Mouse (Mus musculus) embryonic facial prominence, embryonic 14.5 days (tissue): ENCODE measurements around the gene Mtmr3. TPM values are rescaled to one million over a fixed set of nuclear protein-coding genes. Genes with fewer than 3 reads are reported as not detected.

Source experiments
- ATAC-seq: fragments of 200-750 bp; cut with Nextera tagmentation; 2 replicates; pipeline ENCODE4 v1.8.0; 2017; ENCODE audit warnings: low read depth, moderate number of reproducible peaks, moderate TSS enrichment
- DNase-seq: peaks from one replicate; pipeline ENCODE4 v3.0.0-alpha.2; 2015; ENCODE audit warnings: low spot score
- H3K27ac ChIP-seq: fragments of 300-500 bp; sonication (generic); replicated peaks from 2 replicates; pipeline ENCODE4 v1.5.1; 2014; ENCODE audit warnings: low read depth, mild to moderate bottlenecking, low read length, moderate library complexity
- H3K27me3 ChIP-seq: fragments of 300-500 bp; sonication (generic); replicated peaks from 2 replicates; pipeline ENCODE4 v1.6.1; 2014; ENCODE audit warnings: low read length; ENCODE audit not compliant: control insufficient read depth, insufficient read depth
- H3K36me3 ChIP-seq: fragments of 300-500 bp; sonication (generic); 2 replicates; pipeline ENCODE4 v1.6.1; 2014; ENCODE audit warnings: low read length, mixed read lengths; ENCODE audit not compliant: control insufficient read depth, insufficient read depth
- H3K4me1 ChIP-seq: fragments of 300-500 bp; sonication (generic); 2 replicates; pipeline ENCODE4 v1.6.1; 2014; ENCODE audit warnings: antibody characterized with exemption, low read length; ENCODE audit not compliant: control insufficient read depth, insufficient read depth
- H3K4me2 ChIP-seq: fragments of 300-500 bp; sonication (generic); 2 replicates; pipeline ENCODE4 v1.6.1; 2014; ENCODE audit warnings: low read depth, mild to moderate bottlenecking, low read length, moderate library complexity, mixed read lengths
- H3K4me3 ChIP-seq: fragments of 300-500 bp; sonication (generic); 2 replicates; pipeline ENCODE4 v1.5.1; 2014; ENCODE audit warnings: low read depth, mild to moderate bottlenecking, low read length
- H3K9ac ChIP-seq: fragments of 300-500 bp; sonication (generic); 2 replicates; pipeline ENCODE4 v1.6.1; 2014; ENCODE audit warnings: low read depth, mild to moderate bottlenecking, low read length, moderate library complexity, mixed read lengths
- H3K9me3 ChIP-seq: fragments of 300-500 bp; sonication (generic); 2 replicates; pipeline ENCODE4 v1.6.1; 2016; ENCODE audit warnings: low read length; ENCODE audit not compliant: control insufficient read depth
- WGBS: fragments of 180-500 bp; shearing (Covaris S2); extraction: QIAGEN DNeasy Blood & Tissue Kit; methylation state at CpG from one replicate; pipeline ENCODE4 v1.1.7; 2014; 5-methylcytosine and 5-hydroxymethylcytosine counted together
- polyA plus RNA-seq: library from polyadenylated mRNA; unstranded; fragments of >200 nt; fragmentation: Nextera tagmentation; extraction: Ambion mirVana; gene quantifications from 2 replicates; pipeline ENCODE4 v1.2.1, GENCODE M21; 2014

Mtmr3 gene
- polyA plus RNA-seq, 1 experiment from 2014 or later = 27.7 TPM

DNA sequence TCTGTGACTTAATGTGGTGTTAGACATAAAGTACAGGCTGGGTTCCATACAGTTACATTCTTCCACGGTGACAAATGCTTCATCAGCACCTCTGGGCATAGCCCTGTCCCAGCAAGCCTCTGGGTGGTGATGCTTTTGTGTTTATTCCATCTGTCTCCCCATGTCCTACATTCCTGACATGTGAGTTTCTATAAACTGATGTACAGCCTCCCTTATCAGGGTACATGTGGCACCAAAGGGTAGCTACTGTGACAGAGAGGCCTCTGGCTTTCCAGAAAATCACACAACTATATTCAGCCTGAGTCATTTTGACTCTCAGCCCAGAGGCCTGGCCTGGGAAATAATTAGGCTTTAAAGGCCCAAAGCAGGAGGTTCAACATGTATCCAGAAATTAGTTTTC lies 11.9 kb upstream of the Mtmr3 start:
- Histone ChIP-seq H3K4me1 (peaks cover 10% of the 10 kb centered on the region), H3K9me3 (no peaks in the 10 kb centered on the region), H3K27me3 (no peaks in the 10 kb centered on the region), H3K9ac (no peak overlapping the region), H3K36me3 (no peaks in the 10 kb centered on the region), H3K4me2 (no peak overlapping the region), H3K4me3 (no peak overlapping the region), H3K27ac (no peak overlapping the region)
- no peak for ATAC-seq
- DNase-seq = no peak
- 79% methylated on average over 1 of the region's 1 CpGs for WGBS

DNA sequence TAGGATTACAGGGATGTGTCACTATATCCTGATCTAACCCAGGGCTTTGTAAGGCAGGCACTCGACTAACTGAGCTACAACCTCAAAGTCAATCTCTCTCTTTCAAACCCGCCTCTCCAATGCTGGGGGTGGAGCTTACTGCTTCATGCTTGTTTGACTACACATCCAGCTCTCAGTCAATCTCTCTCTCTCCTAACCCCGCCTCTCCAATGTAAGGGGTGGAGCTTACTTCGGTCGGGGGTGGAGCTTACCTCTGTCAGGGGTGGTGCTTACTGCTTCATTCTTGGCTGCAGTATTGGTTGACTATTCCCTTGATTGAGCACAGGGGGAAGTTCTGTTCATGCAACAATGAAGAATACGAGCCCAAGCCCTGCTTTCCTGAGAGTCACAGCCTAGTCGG lies 10.8 kb upstream of the Mtmr3 start:
- no peak for ATAC-seq
- WGBS = 57% methylated on average over 7 of the region's 7 CpGs
- DNase-seq = no peak

DNA sequence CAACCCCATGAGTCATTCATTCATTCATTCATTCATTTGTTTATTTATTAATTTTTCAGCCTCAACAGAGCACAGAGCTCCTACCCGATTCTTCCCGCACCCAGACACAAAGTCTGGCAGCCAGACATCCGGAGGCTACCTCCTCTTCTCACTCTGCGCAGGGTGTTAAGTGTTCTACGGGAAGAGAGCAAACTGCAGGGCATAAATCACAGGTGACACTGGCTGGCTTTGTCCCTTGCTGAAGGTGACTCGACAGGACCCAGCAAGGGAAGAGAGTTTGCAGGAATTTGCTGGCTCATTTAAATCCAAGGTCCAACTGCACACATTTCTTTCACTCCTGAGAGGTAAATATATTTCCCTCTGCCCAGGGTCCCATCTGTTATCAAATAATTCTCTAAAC lies 9.8 kb upstream of the Mtmr3 start:
- DNase-seq = no peak
- Histone ChIP-seq H3K9ac (no peak overlapping the region), H3K4me1 (peaks cover 10% of the 10 kb centered on the region), H3K4me3 (no peak overlapping the region), H3K27ac (no peak overlapping the region), H3K9me3 (no peaks in the 10 kb centered on the region), H3K36me3 (no peaks in the 10 kb centered on the region), H3K4me2 (no peak overlapping the region), H3K27me3 (no peaks in the 10 kb centered on the region)
- no peak for ATAC-seq
- 56% methylated on average over 6 of the region's 6 CpGs for WGBS

More for the DNA sequence above, 10.8 kb upstream of the Mtmr3 start:
- no peaks in the 10 kb centered on the region for H3K36me3 ChIP-seq
- H3K9me3 ChIP-seq = no peaks in the 10 kb centered on the region
- H3K4me1 ChIP-seq = peaks cover 10% of the 10 kb centered on the region
- H3K4me2 ChIP-seq = no peak overlapping the region
- H3K27me3 ChIP-seq = no peaks in the 10 kb centered on the region
- no peak overlapping the region for H3K27ac ChIP-seq
- no peak overlapping the region for H3K4me3 ChIP-seq
- no peak overlapping the region for H3K9ac ChIP-seq

DNA sequence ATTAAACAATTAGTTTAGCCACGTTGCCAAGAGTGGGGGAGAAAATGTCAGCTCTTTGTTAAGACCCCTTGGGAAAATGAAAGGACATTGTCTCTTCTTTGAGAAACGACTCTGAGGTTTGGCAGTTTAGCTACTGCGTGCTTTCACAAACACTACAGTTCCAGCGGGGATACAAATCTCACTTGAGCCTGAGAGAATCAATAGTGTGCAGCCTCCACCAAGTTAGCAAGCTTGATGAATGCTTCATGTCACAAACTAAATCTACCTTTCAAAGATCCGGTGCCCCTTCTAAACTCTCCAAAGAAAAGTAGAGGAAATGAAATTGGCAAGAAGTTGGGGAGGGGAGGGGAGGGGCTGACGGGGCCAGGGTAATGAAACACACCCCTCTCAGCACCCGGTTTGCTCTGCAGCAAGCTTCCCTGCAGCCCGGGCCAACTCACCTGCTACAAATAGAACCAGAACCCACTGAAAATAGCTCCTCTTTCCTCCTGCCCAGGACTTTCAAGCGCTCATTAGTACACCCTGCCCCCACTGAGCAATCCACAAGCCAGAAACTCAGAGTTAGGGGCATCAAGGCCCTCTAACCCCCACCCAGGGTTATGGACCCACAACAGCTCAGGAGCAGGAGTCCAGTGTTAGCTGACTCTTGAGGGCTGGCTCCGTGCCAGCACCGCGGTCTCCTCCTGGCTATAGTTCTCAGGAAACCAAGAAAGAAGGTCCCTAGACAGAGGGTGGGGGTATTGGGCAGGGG lies 8.2 kb upstream of the Mtmr3 start:
- peaks cover 10% of the 10 kb centered on the region for H3K4me1 ChIP-seq
- H3K27ac ChIP-seq = no peak overlapping the region
- ATAC-seq (no peak), DNase-seq (no peak)
- H3K27me3 ChIP-seq = no peaks in the 10 kb centered on the region
- H3K4me2 ChIP-seq = no peak overlapping the region
- 36% methylated on average over 12 of the region's 12 CpGs for WGBS
- no peaks in the 10 kb centered on the region for H3K36me3 ChIP-seq
- no peak overlapping the region for H3K4me3 ChIP-seq
- no peak overlapping the region for H3K9ac ChIP-seq
- no peaks in the 10 kb centered on the region for H3K9me3 ChIP-seq

DNA sequence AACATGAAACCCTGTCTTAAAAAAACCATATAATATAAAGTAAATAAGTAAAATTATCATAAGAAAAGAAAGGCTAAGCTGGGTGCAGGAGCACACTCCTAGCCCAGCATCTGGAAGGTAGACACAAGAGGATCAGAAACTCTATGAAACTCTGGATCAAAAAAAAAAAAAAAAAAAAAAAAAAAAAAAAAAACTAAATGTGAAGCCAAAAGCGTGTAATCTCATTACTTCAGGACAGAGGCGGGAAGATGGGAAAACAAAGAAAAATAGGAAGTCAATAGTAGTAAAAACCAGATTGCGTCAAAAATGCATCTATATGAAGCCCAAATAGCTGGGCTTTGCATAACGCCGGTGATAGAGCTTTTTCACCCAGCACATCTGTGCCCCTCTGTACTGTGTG lies 7.2 kb upstream of the Mtmr3 start:
- Histone ChIP-seq H3K4me1 (peaks cover 10% of the 10 kb centered on the region), H3K9ac (no peak overlapping the region), H3K27me3 (no peaks in the 10 kb centered on the region), H3K4me2 (no peak overlapping the region), H3K27ac (no peak overlapping the region), H3K9me3 (no peaks in the 10 kb centered on the region), H3K4me3 (no peak overlapping the region), H3K36me3 (no peaks in the 10 kb centered on the region)
- no peak for DNase-seq
- WGBS = 71% methylated on average over 5 of the region's 5 CpGs
- ATAC-seq = no peak

DNA sequence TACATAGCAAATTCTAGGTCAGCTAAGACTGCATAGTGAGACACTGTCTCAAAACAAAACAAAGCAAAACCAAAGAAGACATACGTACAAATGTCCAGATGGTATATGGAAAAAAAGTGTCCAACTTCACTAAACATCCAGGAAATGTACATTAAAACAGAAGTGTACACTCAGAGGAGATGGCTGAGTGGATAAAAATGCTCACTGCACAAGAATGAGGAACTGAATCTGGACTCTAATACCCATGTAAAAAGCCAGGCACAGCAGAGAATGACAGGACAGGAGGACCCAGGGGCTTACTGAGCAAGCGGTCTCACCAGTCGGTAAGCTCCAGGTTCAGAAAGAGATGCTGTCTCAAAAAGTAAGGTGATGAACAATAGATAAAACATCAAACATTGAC lies 5.3 kb upstream of the Mtmr3 start:
- Histone ChIP-seq H3K9ac (no peak overlapping the region), H3K9me3 (no peaks in the 10 kb centered on the region), H3K27me3 (no peaks in the 10 kb centered on the region), H3K27ac (no peak overlapping the region), H3K4me3 (no peak overlapping the region), H3K4me2 (no peak overlapping the region), H3K36me3 (no peaks in the 10 kb centered on the region), H3K4me1 (peaks cover 13% of the 10 kb centered on the region)
- WGBS = 89% methylated on average over 3 of the region's 3 CpGs
- DNase-seq (no peak), ATAC-seq (no peak)

DNA sequence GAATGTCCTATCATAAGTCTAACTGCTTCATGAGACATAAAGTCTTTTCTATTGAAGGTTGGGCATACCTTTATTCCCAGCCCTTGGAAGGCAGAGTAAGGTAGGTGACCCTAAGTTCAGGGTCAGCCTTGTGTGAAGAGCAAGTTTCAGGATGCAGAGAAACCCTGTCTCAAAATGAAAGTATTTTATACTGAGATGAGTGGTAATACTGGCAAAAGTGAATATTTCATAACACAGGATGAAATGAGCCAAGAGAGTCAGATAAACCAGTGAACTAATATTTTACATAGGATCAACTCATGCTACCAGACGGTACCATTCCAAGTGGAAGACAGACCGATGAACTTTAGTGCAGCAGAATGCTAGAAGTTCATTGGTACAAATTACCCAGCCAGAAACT lies 3.7 kb upstream of the Mtmr3 start:
- Histone ChIP-seq H3K9ac (no peak overlapping the region), H3K27ac (no peak overlapping the region), H3K4me3 (no peak overlapping the region), H3K36me3 (no peaks in the 10 kb centered on the region), H3K4me1 (peaks cover 14% of the 10 kb centered on the region), H3K9me3 (no peaks in the 10 kb centered on the region), H3K4me2 (no peak overlapping the region), H3K27me3 (no peaks in the 10 kb centered on the region)
- WGBS = 84% methylated on average over 2 of the region's 2 CpGs
- DNase-seq = no peak
- ATAC-seq = no peak

DNA sequence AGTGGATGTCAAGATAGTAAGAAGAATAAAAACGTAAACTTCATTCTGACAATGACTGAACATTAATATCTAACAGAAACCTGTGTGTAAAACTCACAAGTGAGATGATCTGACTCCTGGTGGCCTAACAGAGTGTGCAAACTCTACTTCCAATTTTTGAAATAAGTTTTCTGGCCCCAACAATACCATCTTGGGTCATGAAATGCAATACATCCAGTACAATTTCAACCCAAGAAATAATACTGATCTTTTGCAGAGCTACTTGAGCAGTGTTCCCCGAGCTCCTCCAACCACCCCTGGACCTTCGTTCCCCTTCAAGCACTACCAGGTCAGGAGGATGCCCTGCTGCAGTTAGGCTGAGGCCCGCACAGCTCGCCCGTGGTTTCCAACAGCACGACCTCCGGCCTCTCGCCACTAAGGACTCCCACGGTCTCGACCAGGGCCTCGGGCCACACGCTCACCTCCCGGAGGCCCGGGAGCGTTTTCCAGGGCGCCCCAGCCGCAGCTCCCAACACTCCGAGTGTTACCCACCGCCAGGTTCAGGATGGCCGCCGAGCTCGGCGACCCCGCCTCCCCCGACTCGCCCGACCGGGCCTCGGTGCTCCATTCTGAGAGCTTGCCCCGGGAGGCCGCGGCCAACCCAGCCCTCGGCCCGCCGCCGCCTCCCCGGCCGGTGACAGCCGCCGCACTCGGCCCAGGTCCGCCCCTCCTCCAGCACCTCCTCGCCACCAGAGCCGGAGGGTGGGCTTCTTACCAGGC lies 635 bp downstream of the Mtmr3 start:
- Histone ChIP-seq H3K4me1 (peaks cover 22% of the 10 kb centered on the region), H3K27ac (peak overlapping the region; percentile 96), H3K36me3 (no peaks in the 10 kb centered on the region), H3K9me3 (no peaks in the 10 kb centered on the region), H3K4me3 (peak overlapping the region; percentile 98), H3K9ac (peak overlapping the region; percentile 98), H3K27me3 (no peaks in the 10 kb centered on the region), H3K4me2 (peak overlapping the region; percentile 52)
- ATAC-seq (peak; percentile 87), DNase-seq (peak; percentile 37)
- under 1% methylated on average over 35 of the region's 45 CpGs for WGBS
